Mouse (Mus musculus) heart, postnatal 14 days (tissue): Measurements from ENCODE around the gene Slpi. TPM values are rescaled to one million over a fixed set of nuclear protein-coding genes. Genes with fewer than 3 reads are reported as not detected.

Source experiments
- DNase-seq, 2 experiments: peaks; one replicate each; pipeline ENCODE4 v3.0.0; 2021 to 2022
- intact Hi-C: fragments of 180-260 bp; cut with DNase I; formaldehyde crosslinking; loops from one replicate; pipeline ENCODE4 v1.15.1; 2025
- total RNA-seq, 2 experiments: library from RNA; stranded (reverse); gene quantifications; 2 replicates each; pipeline ENCODE4 v1.2.3; 2021

Gene Slpi
- total RNA-seq, 2 experiments from 2014 or later, result 1.4 to 3.6 TPM

DNA sequence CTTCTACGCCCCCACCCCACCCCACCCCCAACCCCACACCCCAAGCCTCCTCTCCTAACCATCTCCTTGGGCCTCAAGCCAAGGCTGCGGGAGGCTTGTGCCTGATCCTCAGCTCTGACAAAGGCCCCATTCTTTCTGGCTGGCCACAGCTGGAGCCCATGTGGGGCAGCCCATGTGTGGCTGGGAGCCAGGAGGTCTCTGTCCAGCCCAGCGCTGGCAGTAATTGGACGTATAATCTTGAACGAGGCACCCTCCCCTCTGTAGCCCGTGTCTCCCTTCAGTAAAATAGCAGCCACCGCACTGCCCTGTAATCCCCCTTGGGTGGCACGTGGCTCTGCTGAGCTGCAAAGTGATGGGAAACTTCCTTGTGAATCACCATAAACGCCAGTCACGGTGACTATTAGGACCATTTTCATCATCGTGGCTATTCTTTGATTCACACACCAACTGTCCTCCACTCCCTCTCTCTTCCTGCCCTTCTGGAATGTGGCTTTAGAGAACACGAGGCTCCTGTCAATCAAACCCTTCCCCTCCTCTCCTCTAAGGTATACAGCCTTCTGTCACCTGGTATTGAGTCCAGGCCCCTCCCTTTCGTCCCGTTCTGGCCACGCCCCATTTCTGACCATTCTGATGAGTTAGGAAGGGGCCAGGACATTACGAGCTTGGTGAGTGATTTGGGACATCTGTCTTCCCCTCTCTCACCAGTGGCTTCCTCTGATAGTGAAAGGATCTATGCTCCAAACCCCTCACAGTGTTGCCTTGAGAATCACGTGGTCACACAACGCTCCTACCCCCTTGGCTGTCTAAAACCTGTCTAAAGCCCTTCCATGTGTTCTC, 2.8 kb downstream of the Slpi start:
- no peak for DNase-seq
- intact Hi-C loops, result loop anchor here (5.0 kb wide), 1 partner anchor 284 kb away; no protein-coding TSS in a partner anchor

DNA sequence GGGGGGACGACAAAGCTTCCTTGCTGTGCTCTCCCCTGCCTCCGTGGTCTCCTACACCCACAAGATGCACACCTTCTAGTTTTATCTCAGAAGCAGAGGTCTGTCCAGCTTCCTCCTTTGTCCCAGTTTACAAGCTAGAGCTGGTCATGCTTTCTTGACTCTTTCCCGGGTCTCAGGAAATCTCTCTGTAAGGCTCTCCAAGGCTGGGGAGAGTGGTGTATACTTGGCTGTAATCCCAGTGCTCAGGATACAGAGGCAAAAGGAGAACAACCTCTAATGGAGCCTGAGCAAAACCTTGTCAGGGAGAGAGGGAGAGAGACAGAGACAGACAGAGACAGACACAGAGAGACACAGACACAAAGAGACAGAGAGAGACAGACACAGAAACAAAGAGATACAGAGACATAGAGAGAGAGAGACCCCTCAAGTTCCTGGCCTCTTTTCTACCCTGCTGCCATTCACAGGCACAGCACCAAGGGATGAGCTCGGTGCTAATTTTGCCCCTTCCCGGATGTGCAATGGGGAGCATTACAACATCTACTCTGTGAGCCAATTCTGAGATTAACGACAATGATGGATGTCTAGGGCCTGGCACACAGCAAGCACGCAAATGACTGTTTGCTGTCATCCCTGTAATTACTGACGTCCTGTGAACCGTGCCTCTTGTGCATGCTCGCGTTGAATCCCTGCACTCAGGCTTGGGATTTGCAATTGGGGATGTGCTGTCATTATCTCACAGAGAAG, 5.1 kb downstream of the Slpi start:
- intact Hi-C loops, result no loop called here
- no peak for DNase-seq

GRCm38 (mm10) chr2:164382971-164383370, 5.9 kb downstream of the Slpi start:
- intact Hi-C loops, result no loop called here
- no peak for DNase-seq

DNA sequence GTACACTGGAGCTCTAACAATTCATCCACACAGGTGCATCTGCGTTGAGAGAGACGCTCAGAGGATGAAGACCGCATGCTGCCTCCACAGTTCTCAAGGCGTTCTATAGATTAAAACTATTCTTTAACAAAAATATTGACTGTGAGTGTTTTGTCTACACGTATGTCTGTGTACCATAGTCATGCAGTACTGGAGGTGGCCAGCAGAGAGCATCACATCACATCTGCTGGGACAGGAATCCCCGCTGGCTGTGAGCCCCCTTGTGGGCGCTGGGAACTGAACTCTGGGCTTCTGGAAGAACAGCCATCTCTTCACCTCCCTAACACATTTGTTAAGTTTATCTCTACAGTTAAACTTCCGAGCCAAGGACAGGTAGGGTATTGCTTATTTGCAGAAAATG, 7.2 kb downstream of the Slpi start:
- DNase-seq, result no peak
- intact Hi-C loops, result no loop called here

DNA sequence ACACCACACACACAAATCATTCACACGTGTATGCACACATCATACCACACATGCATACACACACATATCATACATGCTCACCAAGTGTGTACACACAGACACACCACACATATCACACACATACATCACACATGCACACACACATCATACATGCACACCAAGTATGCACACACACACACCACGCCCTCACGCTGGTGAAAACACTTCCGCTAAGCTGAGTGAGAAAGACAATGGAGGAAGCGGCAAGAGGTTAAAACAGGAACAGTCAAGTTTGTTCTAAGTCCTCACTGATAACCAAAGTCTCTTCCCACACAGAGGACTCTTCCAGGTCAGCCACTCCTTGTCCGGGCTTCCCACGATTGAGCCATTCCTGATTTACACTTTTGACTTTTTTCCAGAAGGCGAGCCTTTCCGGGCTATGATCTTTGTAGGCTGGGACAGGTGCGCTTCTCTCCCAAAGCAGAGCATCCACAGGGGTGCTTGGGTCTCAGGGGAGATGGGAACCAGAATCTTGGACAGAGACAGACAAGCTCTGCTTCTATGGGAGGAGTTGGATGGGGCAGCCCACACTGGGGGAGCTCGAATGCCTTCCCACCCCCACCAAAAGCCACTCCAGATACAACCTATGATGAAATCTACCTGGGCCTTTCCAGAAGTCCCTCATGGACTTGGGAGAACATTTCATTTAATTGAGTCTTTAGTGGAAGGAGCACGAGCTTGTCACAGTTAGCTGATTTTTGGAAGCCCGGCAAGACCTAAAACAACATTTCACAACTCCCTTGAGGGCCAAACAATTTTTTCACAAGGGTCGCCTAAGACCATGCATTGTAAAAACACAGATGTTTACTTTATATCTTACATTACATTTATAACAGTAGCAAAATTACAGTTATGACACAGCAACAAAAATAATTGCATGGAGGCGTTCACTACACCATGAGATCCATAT, 11.1 kb downstream of the Slpi start:
- intact Hi-C loops, result no loop called here
- DNase-seq, result no peak

DNA sequence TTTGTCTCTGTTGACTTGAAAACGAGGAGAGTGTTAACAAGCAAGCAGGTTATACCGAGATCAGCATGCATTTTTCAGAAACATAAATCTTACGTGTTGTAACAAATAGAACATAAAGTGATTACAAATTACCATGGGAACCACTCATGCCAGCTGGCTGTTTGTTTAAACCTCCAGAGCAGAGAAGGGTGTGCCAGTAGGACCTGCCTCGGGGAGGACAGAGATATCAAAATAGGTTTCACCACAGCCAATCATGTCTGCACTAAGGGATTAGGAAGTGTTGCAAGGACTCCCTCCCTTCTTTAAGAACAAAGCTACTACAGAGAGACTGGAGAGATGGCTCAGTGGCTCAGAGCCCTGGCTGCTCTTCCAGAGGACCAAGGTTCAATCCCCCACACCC, 15.7 kb downstream of the Slpi start:
- no peak for DNase-seq
- intact Hi-C loops, result no loop called here

DNA sequence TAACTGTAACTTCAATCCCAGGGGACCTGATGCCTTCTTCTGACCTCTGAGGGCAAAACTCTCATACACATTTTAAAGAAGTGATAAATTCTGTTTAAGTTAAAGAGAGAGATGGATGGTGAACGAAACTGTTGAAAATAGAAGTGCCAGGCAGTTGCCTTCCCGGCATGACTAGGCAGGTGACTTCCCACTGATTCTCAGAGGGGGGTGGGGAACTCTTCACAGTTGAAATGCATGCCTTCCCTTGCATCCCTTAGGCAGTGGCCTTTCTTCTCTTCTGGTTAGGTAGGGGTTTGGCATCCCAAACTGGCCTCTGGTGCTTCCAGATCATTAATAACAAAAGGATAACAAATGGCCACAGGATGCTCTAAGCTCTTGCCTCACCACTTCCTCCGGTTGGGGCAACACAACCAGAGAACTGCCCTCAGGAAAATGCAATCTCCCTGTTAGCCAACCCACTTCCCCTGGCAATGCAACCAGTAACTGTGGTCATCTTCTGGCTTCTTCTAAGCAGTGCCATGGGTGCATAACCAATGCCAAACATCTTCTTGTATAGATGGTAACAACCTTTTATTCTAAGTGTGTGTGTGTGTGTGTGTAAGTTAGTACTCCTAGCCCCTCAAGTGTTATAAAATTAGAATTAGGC, 16.4 kb downstream of the Slpi start:
- intact Hi-C loops, result no loop called here
- no peak for DNase-seq

GRCm38 (mm10) chr2:164371371-164371770, 17.5 kb downstream of the Slpi start:
- intact Hi-C loops, result no loop called here
- DNase-seq, result no peak

- DNase-seq, result no peak
- intact Hi-C loops, result no loop called here
These were observed 20.2 kb downstream of the Slpi start for GRCm38 (mm10) chr2:164368620-164369105.

- intact Hi-C loops, result no loop called here
These were observed 21.9 kb downstream of the Slpi start for GRCm38 (mm10) chr2:164366947-164367346.

GRCm38 (mm10) chr2:164360974-164361657, 27.8 kb downstream of the Slpi start:
- DNase-seq, result no peak
- intact Hi-C loops, result no loop called here

More at GRCm38 (mm10) chr2:164366947-164367346, 21.9 kb downstream of the Slpi start:
- peak in 1 of 2 experiments; percentile 10 for DNase-seq

GRCm38 (mm10) chr2:164359668-164360067, 29.2 kb downstream of the Slpi start:
- DNase-seq, result no peak
- intact Hi-C loops, result no loop called here

- intact Hi-C loops, result no loop called here
- no peak for DNase-seq
These were observed 29.9 kb downstream of the Slpi start for GRCm38 (mm10) chr2:164359031-164359430.

DNA sequence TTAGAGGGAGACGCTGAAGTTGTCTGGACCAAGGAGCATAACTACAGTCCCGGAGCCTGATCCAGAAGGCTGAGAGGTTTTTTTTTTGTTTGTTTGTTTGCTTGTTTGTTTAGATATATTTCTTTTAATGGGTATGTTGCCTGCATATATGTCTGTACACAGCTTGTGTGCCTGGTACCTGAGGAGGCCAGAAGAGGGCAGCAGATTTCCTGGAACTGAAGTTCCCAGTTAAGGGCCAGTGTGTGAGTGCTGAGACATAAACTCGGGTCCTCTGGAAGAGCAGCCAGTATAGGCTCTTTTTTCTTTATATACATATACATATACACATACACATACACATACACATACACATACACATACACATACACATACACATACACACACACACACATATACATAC, 30.5 kb downstream of the Slpi start:
- DNase-seq, result no peak
- intact Hi-C loops, result no loop called here

DNA sequence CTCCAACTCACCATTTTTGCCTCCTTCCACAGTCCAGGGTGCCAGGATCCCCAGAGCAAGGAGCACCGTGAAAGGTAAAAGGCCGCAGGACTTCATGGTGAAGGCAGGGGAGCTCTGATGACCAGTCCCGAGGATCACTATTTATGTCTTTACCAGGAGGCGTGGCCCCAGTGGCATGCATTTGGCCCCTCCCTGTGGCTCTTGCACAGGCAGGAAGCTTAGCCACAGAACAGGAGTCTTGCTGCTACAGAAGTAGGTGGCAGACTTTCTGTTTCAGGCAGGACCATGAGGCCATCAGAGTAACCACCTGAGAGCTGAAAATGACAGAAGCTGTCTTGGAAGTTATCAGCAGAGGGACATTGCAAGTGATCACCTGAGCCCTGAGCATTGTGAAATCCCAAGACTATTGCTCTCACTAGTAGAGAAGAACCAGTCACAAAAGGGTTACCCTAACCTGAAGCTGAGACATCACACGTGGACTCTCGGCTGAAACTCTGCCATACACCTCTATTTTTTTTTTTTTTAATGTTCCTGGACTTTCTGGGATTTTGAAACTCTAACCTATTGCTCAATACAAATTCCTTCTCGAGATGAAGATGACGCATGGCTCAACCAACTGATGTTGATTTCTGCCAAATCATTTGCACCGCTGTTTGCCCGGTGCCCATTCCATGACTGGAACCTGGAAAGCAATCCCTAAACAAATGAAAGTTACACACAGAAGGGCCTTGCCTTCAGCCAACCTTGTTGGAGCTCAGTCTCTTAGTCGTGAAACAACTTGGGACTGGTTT, 32.5 kb downstream of the Slpi start:
- no peak for DNase-seq
- intact Hi-C loops, result no loop called here

- intact Hi-C loops, result no loop called here
- DNase-seq, result no peak
These were observed 35.5 kb downstream of the Slpi start for GRCm38 (mm10) chr2:164353356-164353755.

- intact Hi-C loops, result no loop called here
These were observed 36.2 kb downstream of the Slpi start for GRCm38 (mm10) chr2:164352697-164353096.

GRCm38 (mm10) chr2:164348980-164349379, 39.9 kb downstream of the Slpi start:
- intact Hi-C loops, result loop anchor here (5.0 kb wide), 1 partner anchor 247 kb away; no protein-coding TSS in a partner anchor
- DNase-seq, result peak in 1 of 2 experiments; percentile 40

More at GRCm38 (mm10) chr2:164352697-164353096, 36.2 kb downstream of the Slpi start:
- no peak for DNase-seq
